Mouse (Mus musculus): Measurements from ENCODE around the gene Rap2c. TPM values are rescaled to one million over a fixed set of nuclear protein-coding genes. Genes with fewer than 3 reads are reported as not detected.
A peak's percentile ranks its signal among the peaks of the same experiment; 100 is the strongest.

Gene Rap2c
- total RNA-seq, 2 experiments from 2014 or later = 24.8 to 25.8 TPM

GRCm38 (mm10) chrX:50978428-50978827, 39.4 kb downstream of the Rap2c start:
- peak; percentile 7 to 10 for DNase-seq (ENCODE audit: low spot score in 2 of 2)
- intact Hi-C loops (cut with DNase I) = no loop called here

GRCm38 (mm10) chrX:50972145-50972544, 45.7 kb downstream of the Rap2c start:
- no peak for DNase-seq (ENCODE audit: low spot score in 2 of 2)
- intact Hi-C loops (cut with DNase I) = no loop called here

GRCm38 (mm10) chrX:50969907-50970306, 47.9 kb downstream of the Rap2c start:
- intact Hi-C loops (cut with DNase I) = no loop called here
- no peak for DNase-seq (ENCODE audit: low spot score in 2 of 2)

GRCm38 (mm10) chrX:50968157-50968932, 49.5 kb downstream of the Rap2c start:
- DNase-seq (ENCODE audit: low spot score in 2 of 2) = no peak
- intact Hi-C loops (cut with DNase I) = no loop called here

GRCm38 (mm10) chrX:50965157-50965556, 52.7 kb downstream of the Rap2c start:
- no peak for DNase-seq (ENCODE audit: low spot score in 2 of 2)
- intact Hi-C loops (cut with DNase I) = no loop called here

GRCm38 (mm10) chrX:50962955-50963354, 54.9 kb downstream of the Rap2c start:
- no peak for DNase-seq (ENCODE audit: low spot score in 2 of 2)
- intact Hi-C loops (cut with DNase I) = no loop called here

Other genes with a start within 250 kb of the Rap2c start
- gene Stk26, start 177.0 kb downstream of the Rap2c start, total RNA-seq (2021) = 1 to 10 TPM; 3.5 to 4.6 TPM
- 1 to 10 TPM in 1 of 2 experiments, under 1 TPM in 1; 0.64 to 2.1 TPM for gene Frmd7, start 75.3 kb downstream of the Rap2c start, total RNA-seq (2021)
- under 1 TPM; 0.25 to 0.52 TPM for gene Mbnl3, start 188.5 kb upstream of the Rap2c start, total RNA-seq (2021)

Measured in left cerebral cortex, postnatal 36 days (tissue).